Mouse (Mus musculus): Measurements from ENCODE around the gene Abcc4.

DNA sequence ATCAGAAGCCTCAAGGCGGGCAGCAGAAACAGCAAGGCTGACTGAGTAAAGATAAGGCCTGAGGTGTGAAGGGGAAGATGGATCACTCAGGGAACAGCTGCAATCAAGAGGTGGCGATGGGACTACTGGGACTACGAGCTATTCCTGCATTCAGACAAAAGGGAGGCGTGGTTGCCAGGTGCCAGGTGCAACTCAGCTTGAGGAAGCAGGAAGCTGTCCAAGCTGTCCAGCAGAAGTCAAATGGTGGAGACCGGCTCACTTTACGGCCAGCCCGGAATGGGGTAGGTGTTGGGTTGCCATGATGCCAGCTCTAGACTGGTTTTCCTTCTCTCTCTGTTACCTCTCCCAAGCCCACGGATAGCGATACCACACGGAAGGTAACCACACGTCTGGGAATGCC is 10.2 kb downstream of the Abcc4 start:
- TF ChIP-seq POLR2AphosphoS5 (IDR thresholded peaks at IDR 0.05; ENCODE audit: insufficient replicate concordance, low read depth, low read length) (no peak; the same call in 1 of the 2 replicates), CTCF (IDR thresholded peaks at IDR 0.05; ENCODE audit: low read depth, low read length) (no peak)
